Mouse (Mus musculus): Measurements from ENCODE around the gene Ugt1a10. TPM values are rescaled to one million over a fixed set of nuclear protein-coding genes. Genes with fewer than 3 reads are reported as not detected.
"Not testable (repeated sequence)": the region's sequence is repeated elsewhere in the genome, so short reads cannot be mapped to it uniquely, and the experiment has no call there.

The Ugt1a10 gene
- polyA plus RNA-seq, 1 experiment from 2014 or later, result not detected

DNA sequence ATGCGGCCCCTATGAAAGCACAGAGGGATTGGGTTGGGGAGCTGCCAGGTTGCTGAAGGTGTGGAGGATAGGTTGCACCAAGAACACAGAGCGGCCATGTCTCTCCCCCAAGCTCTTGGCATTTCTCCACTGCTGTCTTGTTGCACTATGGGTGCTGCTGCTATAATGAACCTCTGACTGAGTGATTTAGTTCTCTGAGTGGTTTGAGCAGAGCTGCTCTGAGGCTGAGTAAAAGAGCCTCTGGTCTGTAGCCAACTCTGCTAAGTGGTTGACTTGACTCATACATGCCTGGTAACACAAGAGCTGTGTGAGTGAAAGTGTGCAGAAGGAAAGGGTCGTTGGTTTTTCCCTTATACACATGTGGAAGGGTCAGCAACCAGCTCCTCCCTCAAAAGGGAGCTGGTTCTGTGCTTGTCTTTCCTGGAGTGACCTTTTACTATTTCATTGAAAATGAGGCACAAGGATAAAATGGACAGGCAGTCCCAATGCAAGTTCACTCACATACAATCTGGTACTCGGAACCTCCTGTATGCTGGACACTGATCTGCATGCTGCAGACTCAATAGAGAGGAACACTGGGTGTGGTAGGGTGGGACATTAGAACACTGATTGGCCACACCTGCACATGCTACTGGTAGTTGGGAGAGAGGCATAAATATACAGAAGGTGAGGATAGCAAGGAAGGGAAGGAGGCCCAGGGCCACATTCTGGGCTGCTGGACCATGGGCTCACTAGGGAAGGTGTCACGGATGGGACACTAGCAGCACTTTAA lies 48.7 kb downstream of the Ugt1a10 start:
- H3K9me3 ChIP-seq (replicated peaks); H3K27me3 ChIP-seq (ENCODE audit: low read depth, poor library complexity, severe bottlenecking); DNase-seq (ENCODE audit: low spot score); H3K4me1 ChIP-seq; H3K27ac ChIP-seq; H3K36me3 ChIP-seq; H3K4me3 ChIP-seq: not testable (repeated sequence)
- 89% methylated on average over 5 of the region's 5 CpGs for WGBS

DNA sequence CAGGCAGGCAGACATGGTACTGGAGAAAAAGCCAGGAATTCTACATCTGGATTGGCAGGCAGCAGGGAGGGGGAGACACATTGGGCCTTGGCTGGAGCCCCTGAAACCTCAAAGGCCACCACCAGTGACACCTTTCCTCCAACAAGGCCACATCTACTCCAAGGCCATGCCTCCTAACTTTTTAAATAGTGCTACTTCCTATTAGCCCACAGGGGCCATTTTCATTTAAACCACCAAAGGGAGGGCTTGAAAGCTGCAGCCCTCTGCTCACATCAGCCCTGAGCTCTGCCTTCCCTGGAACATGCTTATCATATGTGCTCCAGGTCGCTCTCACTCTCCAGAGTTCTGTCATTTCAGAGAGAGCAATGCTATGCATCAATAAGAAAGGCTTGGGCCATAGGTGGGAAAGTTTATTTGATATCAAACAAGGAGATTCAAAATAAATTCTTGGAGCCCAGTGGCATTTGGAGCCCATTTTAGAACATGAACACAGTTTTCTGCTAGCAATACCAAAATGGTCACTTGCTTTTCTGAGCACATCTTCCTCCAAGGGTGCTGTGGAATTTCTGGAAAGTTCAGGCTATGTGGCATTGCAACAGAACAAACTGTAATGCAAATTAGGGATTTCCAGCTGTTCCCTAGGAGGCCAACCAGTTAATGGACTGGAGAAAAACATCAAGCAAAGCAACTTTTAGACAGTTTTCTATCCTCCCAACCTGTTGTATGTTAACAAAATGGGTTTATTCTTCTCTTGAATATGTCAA lies 49.7 kb downstream of the Ugt1a10 start:
- WGBS, result 85% methylated on average over 1 of the region's 1 CpGs

DNA sequence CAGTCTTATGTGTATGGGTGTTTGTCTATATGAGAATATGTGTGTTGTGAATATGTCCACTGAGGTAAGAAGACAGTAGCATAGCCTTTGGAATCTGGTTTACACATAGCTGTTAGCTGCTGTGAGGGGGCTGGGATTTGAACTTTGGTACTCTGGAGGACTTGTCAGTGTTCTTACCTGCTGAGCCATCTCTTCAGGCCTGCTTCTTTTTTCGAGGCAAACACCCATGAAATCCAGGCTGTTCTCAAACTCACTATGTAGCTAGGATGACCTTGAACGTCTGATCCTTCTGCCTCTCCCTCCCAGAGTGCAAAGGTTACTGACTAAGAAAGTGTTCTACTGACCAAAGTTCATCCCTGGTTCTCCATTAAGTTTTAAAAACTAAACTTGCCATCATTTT lies 50.5 kb downstream of the Ugt1a10 start:
- DNase-seq (ENCODE audit: low spot score), result no peak
- Histone ChIP-seq H3K27ac (no peak overlapping the region), H3K36me3 (no peaks in the 10 kb centered on the region), H3K4me1 (no peaks in the 10 kb centered on the region), H3K27me3 (ENCODE audit: low read depth, poor library complexity, severe bottlenecking) (no peaks in the 10 kb centered on the region), H3K9me3 (replicated peaks) (no peaks in the 10 kb centered on the region), H3K4me3 (no peak overlapping the region)
- WGBS, result 72% methylated on average over 2 of the region's 2 CpGs

More for the DNA sequence above, 49.7 kb downstream of the Ugt1a10 start:
- no peak for DNase-seq (ENCODE audit: low spot score)
- Histone ChIP-seq H3K27ac (no peak overlapping the region), H3K27me3 (ENCODE audit: low read depth, poor library complexity, severe bottlenecking) (no peaks in the 10 kb centered on the region), H3K9me3 (replicated peaks) (no peaks in the 10 kb centered on the region), H3K36me3 (no peaks in the 10 kb centered on the region), H3K4me3 (no peak overlapping the region), H3K4me1 (no peaks in the 10 kb centered on the region)

- DNase-seq (ENCODE audit: low spot score); H3K9me3 ChIP-seq (replicated peaks); H3K4me1 ChIP-seq; H3K27me3 ChIP-seq (ENCODE audit: low read depth, poor library complexity, severe bottlenecking); H3K27ac ChIP-seq; H3K36me3 ChIP-seq; H3K4me3 ChIP-seq: not testable (repeated sequence)
- WGBS, result 88% methylated on average over 2 of the region's 2 CpGs
These were observed 53.9 kb downstream of the Ugt1a10 start for GRCm38 (mm10) chr1:88109027-88109557.

- not testable (repeated sequence) for H3K4me3 ChIP-seq; H3K9me3 ChIP-seq (replicated peaks); H3K36me3 ChIP-seq; H3K27me3 ChIP-seq (ENCODE audit: low read depth, poor library complexity, severe bottlenecking); H3K27ac ChIP-seq; DNase-seq (ENCODE audit: low spot score); H3K4me1 ChIP-seq
- 82% methylated on average over 2 of the region's 2 CpGs for WGBS
These were observed 54.4 kb downstream of the Ugt1a10 start for GRCm38 (mm10) chr1:88109604-88110003.

DNA sequence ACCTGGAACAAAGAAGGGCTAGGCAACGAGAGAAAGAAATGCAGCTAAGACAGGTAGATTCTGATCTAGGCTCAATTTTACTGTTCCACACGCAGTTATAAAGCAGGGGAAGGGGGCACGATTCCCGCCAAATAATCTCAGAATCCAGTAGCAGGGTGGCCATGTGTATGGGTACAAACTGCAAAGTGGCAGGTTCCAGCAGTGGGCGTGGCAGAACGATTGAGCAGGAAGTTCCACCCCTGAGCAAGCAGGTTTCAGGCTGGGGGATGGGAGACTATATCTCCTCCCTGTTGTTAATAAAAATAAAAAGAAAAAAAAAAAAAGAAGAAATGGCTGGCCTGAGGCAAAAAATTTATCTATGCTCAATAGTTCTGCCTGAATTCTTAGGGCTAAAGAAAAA lies 57.6 kb downstream of the Ugt1a10 start:
- DNase-seq (ENCODE audit: low spot score); H3K4me3 ChIP-seq; H3K9me3 ChIP-seq (replicated peaks); H3K27me3 ChIP-seq (ENCODE audit: low read depth, poor library complexity, severe bottlenecking); H3K4me1 ChIP-seq; H3K36me3 ChIP-seq; H3K27ac ChIP-seq: not testable (repeated sequence)
- WGBS, result 89% methylated on average over 6 of the region's 6 CpGs

GRCm38 (mm10) chr1:88120550-88120949 lies 65.4 kb downstream of the Ugt1a10 start:
- not testable (repeated sequence) for H3K36me3 ChIP-seq; H3K27me3 ChIP-seq (ENCODE audit: low read depth, poor library complexity, severe bottlenecking); H3K27ac ChIP-seq; H3K4me3 ChIP-seq; H3K9me3 ChIP-seq (replicated peaks); H3K4me1 ChIP-seq; DNase-seq (ENCODE audit: low spot score)
- WGBS, result 5% methylated on average over 4 of the region's 4 CpGs

DNA sequence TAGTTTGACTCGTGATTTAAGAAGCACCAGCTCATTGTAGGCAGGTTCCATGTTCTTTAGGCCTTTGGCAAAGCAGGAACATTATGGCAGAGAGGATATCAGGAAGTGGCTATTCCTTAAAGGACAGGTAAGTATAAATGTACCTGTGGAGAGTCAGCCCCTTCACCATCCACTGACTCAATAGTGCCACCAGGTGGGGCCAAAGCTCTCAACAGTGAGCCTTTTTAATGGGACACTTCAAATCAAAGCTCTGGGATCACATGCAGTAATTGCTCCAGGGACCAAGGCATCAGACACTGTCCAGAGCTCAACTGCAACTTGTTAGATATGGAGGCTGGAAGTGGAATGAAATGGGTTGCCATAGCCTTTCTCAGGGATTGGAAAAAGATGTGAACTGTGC lies 66.3 kb downstream of the Ugt1a10 start:
- not testable (repeated sequence) for H3K4me1 ChIP-seq; H3K27ac ChIP-seq; DNase-seq (ENCODE audit: low spot score); H3K27me3 ChIP-seq (ENCODE audit: low read depth, poor library complexity, severe bottlenecking); H3K9me3 ChIP-seq (replicated peaks); H3K4me3 ChIP-seq; H3K36me3 ChIP-seq
- WGBS, result no CpG with 5 or more reads among the region's 1 CpGs

DNA sequence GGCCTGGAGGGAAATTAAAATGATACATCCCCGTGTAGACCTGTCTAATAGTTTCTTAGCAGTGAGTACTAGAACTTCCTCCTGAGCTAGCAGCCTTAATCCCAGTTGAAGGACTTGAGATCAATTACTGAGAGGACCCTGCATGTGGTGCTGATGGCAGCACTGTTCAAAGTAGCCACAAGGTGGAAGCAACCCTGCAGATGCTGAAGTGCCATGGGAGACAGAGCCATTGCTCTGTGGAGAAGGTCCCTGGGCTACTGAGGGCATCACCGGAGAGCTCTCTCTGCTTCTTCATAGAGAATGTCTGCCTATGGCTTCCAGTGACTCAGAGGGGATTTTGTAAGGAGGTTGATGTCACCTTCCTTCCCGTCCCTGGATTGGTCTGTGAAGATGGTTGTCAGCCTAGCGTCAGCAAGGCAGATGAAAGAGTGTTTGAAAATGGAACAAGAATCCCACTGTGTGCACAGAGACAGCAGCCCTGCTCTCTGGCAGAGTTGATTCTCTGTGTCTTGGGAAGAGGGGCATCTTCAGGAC lies 70.7 kb downstream of the Ugt1a10 start:
- H3K4me3 ChIP-seq; H3K4me1 ChIP-seq; H3K36me3 ChIP-seq; H3K27ac ChIP-seq; DNase-seq (ENCODE audit: low spot score); H3K27me3 ChIP-seq (ENCODE audit: low read depth, poor library complexity, severe bottlenecking); H3K9me3 ChIP-seq (replicated peaks): not testable (repeated sequence)
- 81% methylated on average over 4 of the region's 4 CpGs for WGBS

- not testable (repeated sequence) for H3K27ac ChIP-seq; H3K4me1 ChIP-seq; H3K27me3 ChIP-seq (ENCODE audit: low read depth, poor library complexity, severe bottlenecking); H3K36me3 ChIP-seq; H3K9me3 ChIP-seq (replicated peaks); H3K4me3 ChIP-seq; DNase-seq (ENCODE audit: low spot score)
- 83% methylated on average over 2 of the region's 2 CpGs for WGBS
These were observed 73.9 kb downstream of the Ugt1a10 start for GRCm38 (mm10) chr1:88129091-88129490.

GRCm38 (mm10) chr1:88130223-88130622 lies 75.0 kb downstream of the Ugt1a10 start:
- H3K27ac ChIP-seq; H3K36me3 ChIP-seq; H3K27me3 ChIP-seq (ENCODE audit: low read depth, poor library complexity, severe bottlenecking); H3K4me1 ChIP-seq; H3K9me3 ChIP-seq (replicated peaks); DNase-seq (ENCODE audit: low spot score); H3K4me3 ChIP-seq: not testable (repeated sequence)
- 78% methylated on average over 1 of the region's 1 CpGs for WGBS

- H3K9me3 ChIP-seq (replicated peaks), result no peaks in the 10 kb centered on the region
- no peak for DNase-seq (ENCODE audit: low spot score)
- WGBS, result 71% methylated on average over 3 of the region's 3 CpGs
- H3K27me3 ChIP-seq (ENCODE audit: low read depth, poor library complexity, severe bottlenecking), result no peaks in the 10 kb centered on the region
- no peak overlapping the region for H3K4me3 ChIP-seq
- peaks cover 6% of the 10 kb centered on the region; the same call in 1 of the 2 replicates for H3K4me1 ChIP-seq
- H3K27ac ChIP-seq, result no peak overlapping the region
- no peaks in the 10 kb centered on the region for H3K36me3 ChIP-seq
These were observed 78.8 kb downstream of the Ugt1a10 start for GRCm38 (mm10) chr1:88133908-88134456.

- H3K4me1 ChIP-seq; H3K27ac ChIP-seq; H3K36me3 ChIP-seq; H3K4me3 ChIP-seq; DNase-seq (ENCODE audit: low spot score); H3K9me3 ChIP-seq (replicated peaks); H3K27me3 ChIP-seq (ENCODE audit: low read depth, poor library complexity, severe bottlenecking): not testable (repeated sequence)
- WGBS, result 61% methylated on average over 5 of the region's 5 CpGs
These were observed 79.3 kb downstream of the Ugt1a10 start, which contains the start of gene Ugt1a6a for GRCm38 (mm10) chr1:88134457-88135011. Gene Ugt1a6a (plus strand): TSS chr1:88134809.
